Mouse (Mus musculus) liver, embryonic 15.5 days (tissue): ENCODE results near the gene Gm20538. TPM values are rescaled to one million over a fixed set of nuclear protein-coding genes. Genes with fewer than 3 reads are reported as not detected.

ENCODE experiments used
- ATAC-seq: fragments of 200-750 bp; cut with Nextera tagmentation; 2 replicates; pipeline ENCODE4 v1.8.0; 2017; ENCODE audit warnings: moderate number of reproducible peaks, mild to moderate bottlenecking, moderate library complexity; ENCODE audit not compliant: insufficient read depth
- H3K27ac ChIP-seq: fragments of 300-500 bp; sonication (generic); replicated peaks from 2 replicates; pipeline ENCODE4 v1.5.1; 2015; ENCODE audit warnings: mild to moderate bottlenecking, inconsistent platforms
- H3K27me3 ChIP-seq: fragments of 300-500 bp; sonication (generic); 2 replicates; pipeline ENCODE4 v1.6.1; 2015; ENCODE audit warnings: mild to moderate bottlenecking, inconsistent platforms
- H3K36me3 ChIP-seq: fragments of 300-500 bp; sonication (generic); replicated peaks from 2 replicates; pipeline ENCODE4 v1.6.1; 2015; ENCODE audit warnings: moderate library complexity, mild to moderate bottlenecking, inconsistent platforms
- H3K4me1 ChIP-seq: fragments of 300-500 bp; sonication (generic); replicated peaks from 2 replicates; pipeline ENCODE4 v1.6.1; 2015; ENCODE audit warnings: inconsistent platforms
- H3K4me2 ChIP-seq: fragments of 300-500 bp; sonication (generic); 2 replicates; pipeline ENCODE4 v1.6.1; 2015; ENCODE audit warnings: moderate library complexity, mild to moderate bottlenecking, inconsistent platforms
- H3K4me3 ChIP-seq: fragments of 300-500 bp; sonication (generic); replicated peaks from 2 replicates; pipeline ENCODE4 v1.5.1; 2015; ENCODE audit warnings: mild to moderate bottlenecking, inconsistent platforms
- H3K9ac ChIP-seq: fragments of 300-500 bp; sonication (generic); 2 replicates; pipeline ENCODE4 v1.6.1; 2015; ENCODE audit warnings: moderate library complexity, mild to moderate bottlenecking, inconsistent platforms
- H3K9me3 ChIP-seq: fragments of 300-500 bp; sonication (generic); replicated peaks from 2 replicates; pipeline ENCODE4 v1.6.1; 2016; ENCODE audit warnings: inconsistent platforms
- WGBS: fragments of 180-500 bp; shearing (Covaris S2); methylation state at CpG from one replicate; pipeline ENCODE4 v1.1.7; 2015; ENCODE audit warnings: mixed read lengths; ENCODE audit not compliant: insufficient replicate concordance; 5-methylcytosine and 5-hydroxymethylcytosine counted together
- polyA plus RNA-seq: library from polyadenylated mRNA; unstranded; fragments of >200 nt; fragmentation: Nextera tagmentation; extraction: Ambion mirVana; gene quantifications from 2 replicates; pipeline ENCODE4 v1.2.1, GENCODE M21; 2015

The Gm20538 gene
- polyA plus RNA-seq: not detected in 2 replicates

DNA sequence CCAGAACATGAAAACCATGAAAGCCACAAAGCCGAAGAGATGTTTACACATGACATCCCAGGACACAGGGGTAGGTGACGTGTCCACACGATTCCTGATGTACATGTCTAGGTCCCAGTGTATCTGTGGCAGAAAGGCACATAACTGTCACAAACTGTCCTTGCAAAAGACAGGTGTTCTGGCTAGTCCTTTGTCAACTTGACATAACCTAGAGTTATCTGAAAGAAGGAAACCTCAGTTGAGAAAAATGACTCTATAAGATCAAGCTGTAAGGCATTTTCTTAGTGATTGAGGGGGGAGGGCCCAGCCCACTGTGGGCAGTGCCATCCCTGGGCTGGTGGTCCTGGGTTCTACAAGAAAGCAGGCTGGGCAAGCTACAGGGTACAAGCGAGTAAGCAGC lies at the start of gene Gm20538:
TSS of gene Gm20538 (minus strand) at position 101 of the 400 bp plus-strand sequence.
- Histone ChIP-seq H3K27me3 (0 out of 2 replicates have a peak, but pooled peaks cover under 1% of the 10 kb centered on the region), H3K4me3 (no peak within 1 kb of the TSS), H3K36me3 (peaks cover 57% of the 10 kb centered on the region), H3K4me1 (peaks cover 21% of the 10 kb centered on the region), H3K9me3 (no peaks in the 10 kb centered on the region), H3K4me2 (peak within 1 kb of the TSS; percentile 84; the same call in 1 of the 2 replicates), H3K27ac (no peak within 1 kb of the TSS), H3K9ac (no peak within 1 kb of the TSS)
- ATAC-seq: no peak
- WGBS: 86% methylated on average over 4 of the region's 4 CpGs

DNA sequence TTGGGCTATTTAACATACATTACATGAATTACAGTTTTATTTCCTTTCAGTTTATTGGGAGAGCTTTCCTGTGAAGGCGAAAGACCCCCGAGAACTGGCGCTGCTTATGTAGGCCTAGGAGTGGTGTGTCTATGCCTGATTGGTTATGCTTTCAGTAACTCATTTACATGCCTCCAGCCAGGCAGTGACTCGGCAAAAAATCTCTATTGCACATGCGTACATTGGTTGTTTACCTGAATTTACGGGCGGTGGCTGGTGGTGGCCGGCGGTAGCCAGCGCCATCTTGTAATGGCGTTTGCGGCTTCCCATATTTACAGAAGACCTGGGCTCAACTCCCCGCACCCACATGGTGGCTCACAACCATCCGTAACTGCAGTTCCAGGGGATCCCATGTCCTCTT lies 41.5 kb upstream of the Gm20538 start:
- 79% methylated on average over 14 of the region's 14 CpGs for WGBS
- Histone ChIP-seq H3K36me3 (no peaks in the 10 kb centered on the region), H3K9ac (no peak overlapping the region)

DNA sequence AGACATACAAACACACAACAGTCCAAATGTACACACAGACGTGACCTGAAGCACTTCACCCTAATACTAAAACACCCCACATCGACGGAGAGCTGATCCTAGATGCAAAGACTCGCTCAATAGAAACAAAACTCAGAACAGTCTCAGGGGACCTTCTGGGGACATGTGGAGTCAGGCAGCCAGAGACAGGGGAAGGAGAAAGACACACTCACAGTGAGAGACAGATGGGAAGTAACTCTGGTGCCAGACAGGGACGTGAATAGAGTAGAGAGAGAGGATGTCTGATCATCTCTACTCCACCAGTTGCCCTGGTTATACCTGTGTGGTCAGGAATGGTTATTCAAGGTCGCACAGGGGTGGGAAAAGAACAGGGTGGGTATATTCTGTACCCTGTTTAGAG lies 39.0 kb upstream of the Gm20538 start:
- H3K4me2 ChIP-seq: no peak overlapping the region
- H3K4me3 ChIP-seq: no peak overlapping the region
- no peaks in the 10 kb centered on the region for H3K4me1 ChIP-seq
- H3K27ac ChIP-seq: no peak overlapping the region
- no peak for ATAC-seq
- H3K36me3 ChIP-seq: no peaks in the 10 kb centered on the region
- H3K27me3 ChIP-seq: peaks cover 21% of the 10 kb centered on the region
- no peaks in the 10 kb centered on the region for H3K9me3 ChIP-seq
- 56% methylated on average over 6 of the region's 6 CpGs for WGBS
- no peak overlapping the region for H3K9ac ChIP-seq

More for the DNA sequence above, 41.5 kb upstream of the Gm20538 start:
- Histone ChIP-seq H3K4me3 (no peak overlapping the region), H3K27ac (no peak overlapping the region), H3K9me3 (no peaks in the 10 kb centered on the region), H3K4me2 (no peak overlapping the region), H3K27me3 (peaks cover 20% of the 10 kb centered on the region), H3K4me1 (no peaks in the 10 kb centered on the region)
- ATAC-seq: no peak

DNA sequence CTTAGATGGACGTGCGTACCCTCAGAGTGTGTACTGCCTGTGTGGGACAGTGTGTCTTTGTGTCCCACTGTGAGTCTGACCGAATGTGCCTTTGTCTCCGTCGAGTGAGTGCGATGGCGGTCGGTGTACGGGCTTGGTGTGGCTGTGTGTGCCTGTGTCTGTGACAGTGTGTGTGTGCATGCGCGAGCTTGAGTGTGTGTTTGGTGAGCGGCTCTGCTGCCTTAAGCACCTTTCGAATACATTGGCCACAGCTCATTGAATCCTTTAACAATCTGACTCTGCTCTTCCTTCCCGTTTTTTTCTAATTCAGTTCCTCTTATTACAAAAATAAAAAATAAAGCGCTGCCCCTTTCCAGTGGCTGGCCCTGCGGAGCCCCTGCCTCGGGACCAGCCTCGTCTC lies 38.4 kb upstream of the Gm20538 start:
- no peak overlapping the region for H3K27ac ChIP-seq
- no peaks in the 10 kb centered on the region for H3K9me3 ChIP-seq
- no peak overlapping the region for H3K4me2 ChIP-seq
- H3K4me3 ChIP-seq: no peak overlapping the region
- 59% methylated on average over 18 of the region's 18 CpGs for WGBS
- H3K4me1 ChIP-seq: no peaks in the 10 kb centered on the region
- peaks cover 27% of the 10 kb centered on the region for H3K27me3 ChIP-seq
- no peaks in the 10 kb centered on the region for H3K36me3 ChIP-seq
- H3K9ac ChIP-seq: no peak overlapping the region
- no peak for ATAC-seq

DNA sequence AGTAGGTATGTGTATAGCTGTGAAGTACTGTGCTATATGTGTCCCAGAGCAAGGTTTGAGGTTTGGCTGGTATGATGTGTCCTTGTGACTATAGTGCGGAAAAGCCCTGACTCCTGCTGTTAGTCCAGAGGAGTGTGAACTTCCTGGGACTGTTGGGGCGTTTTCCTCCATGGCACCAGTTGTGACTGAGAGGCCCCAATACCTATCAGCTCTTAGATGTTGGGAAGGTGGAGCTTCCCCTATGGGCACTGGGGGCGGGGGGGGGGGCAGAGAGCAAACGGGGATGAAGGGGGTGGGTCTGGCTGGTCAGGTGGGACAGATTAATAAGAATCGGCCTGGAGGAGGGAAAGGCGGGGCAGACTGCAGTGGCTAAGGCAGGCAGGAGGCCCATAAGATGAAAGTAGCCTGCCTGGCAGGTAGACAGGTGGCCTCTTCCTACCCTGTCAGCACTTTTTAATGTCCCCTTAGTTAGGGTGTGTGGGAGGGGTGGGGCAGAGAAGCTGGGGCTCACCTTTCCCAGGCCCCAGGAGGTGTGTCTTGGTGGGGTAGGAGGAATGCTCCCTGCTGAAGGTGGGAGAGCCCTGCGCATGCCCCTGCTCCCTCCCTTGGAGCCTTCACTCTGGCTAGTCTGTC lies 37.1 kb upstream of the Gm20538 start:
- peaks cover 37% of the 10 kb centered on the region for H3K27me3 ChIP-seq
- ATAC-seq: no peak
- H3K36me3 ChIP-seq: no peaks in the 10 kb centered on the region
- 45% methylated on average over 7 of the region's 7 CpGs for WGBS
- H3K4me3 ChIP-seq: no peak overlapping the region
- H3K9me3 ChIP-seq: no peaks in the 10 kb centered on the region
- H3K9ac ChIP-seq: no peak overlapping the region
- H3K4me2 ChIP-seq: no peak overlapping the region
- H3K27ac ChIP-seq: no peak overlapping the region
- no peaks in the 10 kb centered on the region for H3K4me1 ChIP-seq

DNA sequence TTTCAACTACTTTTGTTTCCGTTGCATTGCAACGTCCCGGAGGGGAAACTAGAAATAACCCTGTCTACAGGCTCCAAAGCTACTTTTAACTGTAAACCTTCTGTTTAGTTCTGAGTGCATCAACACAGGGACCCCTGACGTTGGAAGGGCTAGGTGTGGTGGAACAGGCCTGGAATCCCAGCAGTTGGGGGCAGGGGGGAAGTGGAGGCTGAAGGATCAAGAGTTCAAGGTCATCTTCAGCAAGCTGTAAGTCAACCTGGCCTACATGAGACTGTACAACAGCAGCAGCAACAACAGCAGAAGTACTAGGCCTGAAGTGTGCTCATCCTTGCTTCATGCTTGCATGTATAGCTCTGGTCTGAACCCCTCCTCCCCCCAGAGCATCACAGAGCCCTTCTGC lies 35.4 kb upstream of the Gm20538 start:
- no peaks in the 10 kb centered on the region for H3K9me3 ChIP-seq
- 25% methylated on average over 4 of the region's 4 CpGs for WGBS
- H3K4me3 ChIP-seq: no peak overlapping the region
- no peak overlapping the region for H3K27ac ChIP-seq
- no peak for ATAC-seq
- H3K27me3 ChIP-seq: peaks cover 38% of the 10 kb centered on the region
- no peak overlapping the region for H3K9ac ChIP-seq
- no peaks in the 10 kb centered on the region for H3K36me3 ChIP-seq
- no peak overlapping the region for H3K4me2 ChIP-seq
- H3K4me1 ChIP-seq: no peaks in the 10 kb centered on the region

DNA sequence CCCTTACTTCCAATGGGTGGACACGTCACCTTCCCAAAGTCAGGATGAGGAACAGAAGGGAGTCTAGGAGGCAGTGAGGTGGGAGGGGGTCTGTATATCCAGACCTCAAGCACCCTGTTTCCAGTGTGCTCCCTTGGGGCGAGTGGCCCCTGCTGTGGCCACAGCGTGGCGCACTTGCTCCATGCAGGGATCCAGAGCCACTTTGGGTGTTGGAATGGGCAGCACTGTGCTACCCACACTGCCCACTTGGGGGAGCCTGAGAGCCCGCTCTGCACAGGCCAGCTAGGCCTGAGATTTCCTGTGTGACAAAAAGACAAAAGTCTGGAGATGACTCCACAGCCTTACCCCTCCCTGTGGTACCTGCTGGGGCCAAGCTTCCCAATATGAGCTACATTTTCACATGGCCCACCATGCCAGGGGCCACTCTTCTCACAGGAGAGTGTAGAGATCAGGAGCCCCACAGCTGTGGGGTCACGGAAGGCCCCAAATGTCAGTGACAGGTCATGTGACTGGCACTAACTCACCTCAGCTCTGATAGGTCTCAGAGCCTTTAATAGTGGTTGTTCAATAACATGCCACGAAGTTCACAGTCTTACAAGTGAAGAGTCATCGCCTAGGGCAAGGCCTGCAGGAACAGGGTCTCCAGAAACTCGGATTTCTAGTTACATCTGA lies 30.1 kb upstream of the Gm20538 start:
- H3K9ac ChIP-seq: no peak overlapping the region
- 29% methylated on average over 9 of the region's 9 CpGs for WGBS
- ATAC-seq: 0 out of 2 replicates have a peak, but pooled peaks have one; percentile 44
- H3K9me3 ChIP-seq: no peaks in the 10 kb centered on the region
- no peak overlapping the region for H3K4me3 ChIP-seq
- H3K36me3 ChIP-seq: no peaks in the 10 kb centered on the region
- H3K4me2 ChIP-seq: no peak overlapping the region
- no peaks in the 10 kb centered on the region for H3K4me1 ChIP-seq
- H3K27ac ChIP-seq: no peak overlapping the region
- H3K27me3 ChIP-seq: peaks cover 30% of the 10 kb centered on the region

DNA sequence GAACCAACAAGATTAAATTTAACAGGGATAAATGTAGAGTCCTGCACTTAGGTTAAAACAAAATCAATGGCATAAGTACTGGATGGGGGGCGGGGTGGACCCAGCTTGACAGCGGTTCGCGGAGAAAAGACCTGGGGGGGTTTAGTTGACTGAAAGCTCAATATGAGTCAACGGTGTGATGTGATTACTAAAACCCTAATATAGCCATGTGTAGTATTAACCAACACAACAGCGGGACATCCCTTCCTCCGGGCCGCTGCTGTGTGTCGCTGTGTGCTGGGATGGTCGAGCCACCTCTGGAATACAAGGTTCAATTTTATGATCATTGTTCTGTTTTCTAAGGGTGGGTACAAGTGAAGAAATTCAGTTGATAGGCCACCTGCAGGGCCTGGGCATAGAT lies 29.5 kb upstream of the Gm20538 start:
- no peaks in the 10 kb centered on the region for H3K4me1 ChIP-seq
- no peak for ATAC-seq
- no peak overlapping the region for H3K9ac ChIP-seq
- no peak overlapping the region for H3K4me2 ChIP-seq
- H3K4me3 ChIP-seq: no peak overlapping the region
- 73% methylated on average over 10 of the region's 10 CpGs for WGBS
- peaks cover 24% of the 10 kb centered on the region for H3K27me3 ChIP-seq
- no peaks in the 10 kb centered on the region for H3K36me3 ChIP-seq
- no peaks in the 10 kb centered on the region for H3K9me3 ChIP-seq
- H3K27ac ChIP-seq: no peak overlapping the region

DNA sequence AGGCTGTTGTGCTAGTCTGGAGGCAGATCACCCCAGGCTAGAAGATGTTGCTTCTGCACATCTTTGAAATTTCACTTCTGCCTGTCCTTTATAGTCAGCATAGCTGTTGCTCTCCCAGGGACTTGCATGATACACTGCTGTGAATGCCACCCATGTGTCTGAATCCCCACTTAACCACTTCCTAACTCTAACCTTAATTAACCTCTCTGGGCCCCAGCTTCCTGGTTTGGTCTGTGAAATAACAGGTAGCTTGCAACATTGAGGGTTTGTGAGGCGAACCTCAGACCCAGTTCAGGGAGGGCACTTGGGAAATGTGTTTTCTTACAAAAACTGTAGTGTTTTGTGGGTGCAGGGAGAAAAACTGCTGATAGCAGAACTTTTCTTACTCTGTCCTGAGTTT lies 25.4 kb upstream of the Gm20538 start:
- Histone ChIP-seq H3K27me3 (peaks cover 3% of the 10 kb centered on the region; the same call in 1 of the 2 replicates), H3K27ac (no peak overlapping the region), H3K4me3 (no peak overlapping the region), H3K4me1 (no peaks in the 10 kb centered on the region), H3K4me2 (no peak overlapping the region), H3K9ac (no peak overlapping the region), H3K9me3 (no peaks in the 10 kb centered on the region), H3K36me3 (peaks cover 3% of the 10 kb centered on the region; the same call in 1 of the 2 replicates)
- 23% methylated on average over 1 of the region's 1 CpGs for WGBS
- no peak for ATAC-seq

DNA sequence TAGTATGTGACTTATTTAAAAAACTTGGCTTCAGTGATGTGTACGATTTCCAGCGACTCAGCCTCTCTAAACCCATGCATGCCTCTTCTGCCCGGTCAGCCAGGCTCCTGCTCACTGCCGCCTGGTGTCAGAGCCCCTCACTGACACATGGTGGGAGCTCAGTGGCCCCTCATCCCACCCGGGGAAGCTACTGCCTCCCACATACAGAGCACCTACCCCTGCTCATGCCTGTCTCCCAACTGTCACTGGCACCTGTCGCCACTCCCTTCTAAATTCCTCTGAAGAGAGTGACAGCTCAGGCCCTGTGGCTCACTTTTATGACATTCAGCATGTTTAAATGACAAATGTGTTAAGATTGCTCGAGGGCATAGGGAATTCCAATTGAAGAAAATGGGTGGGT lies 23.6 kb upstream of the Gm20538 start:
- H3K4me2 ChIP-seq: no peak overlapping the region
- peaks cover 21% of the 10 kb centered on the region for H3K36me3 ChIP-seq
- no peaks in the 10 kb centered on the region for H3K9me3 ChIP-seq
- H3K4me3 ChIP-seq: no peak overlapping the region
- no peak for ATAC-seq
- H3K9ac ChIP-seq: no peak overlapping the region
- no peaks in the 10 kb centered on the region for H3K4me1 ChIP-seq
- WGBS: 69% methylated on average over 7 of the region's 7 CpGs
- H3K27me3 ChIP-seq: no peaks in the 10 kb centered on the region
- H3K27ac ChIP-seq: no peak overlapping the region

DNA sequence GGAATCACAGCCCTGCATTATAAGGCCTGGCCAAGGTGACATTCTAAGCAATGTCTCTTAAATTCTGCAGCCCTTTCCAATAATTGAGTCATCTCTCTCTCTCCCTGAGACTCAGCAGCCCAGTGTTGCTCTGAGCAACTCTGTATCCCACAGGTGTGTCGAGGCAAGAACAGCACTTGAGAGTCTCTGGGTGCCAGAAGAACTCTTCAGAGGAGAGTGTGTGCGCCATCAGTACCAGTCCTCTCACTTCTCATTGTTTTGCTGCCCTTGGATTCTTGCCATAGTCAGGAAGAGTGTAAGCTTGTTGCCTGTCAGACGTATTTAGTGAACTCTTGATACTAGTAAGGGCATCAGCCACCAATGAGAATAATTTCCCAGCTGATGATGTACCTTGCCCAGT lies 15.1 kb upstream of the Gm20538 start:
- no peak overlapping the region for H3K4me2 ChIP-seq
- WGBS: 75% methylated on average over 3 of the region's 3 CpGs
- H3K9ac ChIP-seq: no peak overlapping the region
- H3K27ac ChIP-seq: no peak overlapping the region
- H3K4me1 ChIP-seq: peaks cover 17% of the 10 kb centered on the region
- H3K36me3 ChIP-seq: peaks cover 79% of the 10 kb centered on the region
- no peaks in the 10 kb centered on the region for H3K27me3 ChIP-seq
- no peak for ATAC-seq
- no peaks in the 10 kb centered on the region for H3K9me3 ChIP-seq
- H3K4me3 ChIP-seq: no peak overlapping the region
